Mouse (Mus musculus): ENCODE measurements around the gene Casp6. TPM values are rescaled to one million over a fixed set of nuclear protein-coding genes. Genes with fewer than 3 reads are reported as not detected.

The Casp6 gene
- polyA plus RNA-seq, 1 experiment from 2014 or later = 119 TPM

DNA sequence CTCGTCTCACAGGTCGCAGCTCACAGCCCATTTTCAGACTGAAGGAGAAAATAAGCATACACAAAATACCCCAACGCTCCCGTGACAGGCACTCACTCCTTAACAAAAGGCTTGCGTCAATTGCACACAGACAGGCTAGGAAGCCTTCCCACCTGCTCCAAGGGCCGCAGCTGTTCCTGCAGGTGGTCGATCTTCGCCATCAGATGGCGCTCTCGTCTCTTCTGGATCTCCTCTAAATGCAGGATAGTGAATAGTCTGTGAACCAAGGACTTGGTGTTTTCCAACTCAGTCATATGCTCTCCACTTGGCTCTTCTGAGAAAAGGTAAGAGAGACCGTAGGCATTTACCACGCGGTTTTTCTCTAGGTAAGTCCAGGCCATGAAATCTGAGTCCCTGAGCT lies 17.2 kb downstream of the Casp6 start:
- DNase-seq (ENCODE audit: low spot score) = peak; percentile 73

DNA sequence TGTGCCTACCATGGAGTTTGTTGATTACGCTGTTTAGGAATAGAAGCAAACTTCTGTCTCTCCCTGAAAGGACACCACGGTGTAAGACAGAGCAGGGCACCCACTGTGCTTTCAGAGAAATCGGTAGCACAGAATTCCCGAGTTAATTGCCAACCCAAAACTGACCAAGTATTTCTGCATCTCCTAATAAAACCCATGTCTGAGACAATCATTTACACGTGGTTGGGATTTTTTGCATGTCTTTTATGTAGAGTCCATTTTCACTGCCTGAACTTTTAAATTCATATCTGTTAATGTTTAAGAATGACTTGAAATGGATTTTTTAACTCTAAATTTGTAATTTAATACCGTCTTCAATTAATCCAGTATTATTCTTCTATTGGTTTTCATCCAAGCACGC lies 22.4 kb downstream of the Casp6 start:
- no peak for DNase-seq (ENCODE audit: low spot score)

DNA sequence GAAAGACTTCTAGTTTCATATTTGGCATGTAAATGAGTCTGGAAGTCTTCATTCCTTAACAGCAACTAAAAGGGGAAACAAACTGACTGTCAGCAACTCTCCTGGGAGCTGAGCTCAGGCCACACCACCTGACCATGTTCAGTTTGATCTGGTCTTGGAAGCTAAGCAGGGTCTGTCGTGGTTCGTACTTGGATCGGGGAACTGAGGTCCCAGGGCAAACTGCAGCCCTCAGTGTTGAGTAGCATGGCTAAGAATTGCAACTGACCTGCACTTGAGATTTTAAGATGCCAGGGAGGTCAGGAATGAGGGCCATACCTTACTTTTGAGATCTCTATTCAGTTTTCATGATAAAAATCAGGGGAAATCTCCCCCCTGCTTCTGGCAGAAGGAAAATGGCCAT lies 24.6 kb downstream of the Casp6 start:
- no peak for DNase-seq (ENCODE audit: low spot score)

DNA sequence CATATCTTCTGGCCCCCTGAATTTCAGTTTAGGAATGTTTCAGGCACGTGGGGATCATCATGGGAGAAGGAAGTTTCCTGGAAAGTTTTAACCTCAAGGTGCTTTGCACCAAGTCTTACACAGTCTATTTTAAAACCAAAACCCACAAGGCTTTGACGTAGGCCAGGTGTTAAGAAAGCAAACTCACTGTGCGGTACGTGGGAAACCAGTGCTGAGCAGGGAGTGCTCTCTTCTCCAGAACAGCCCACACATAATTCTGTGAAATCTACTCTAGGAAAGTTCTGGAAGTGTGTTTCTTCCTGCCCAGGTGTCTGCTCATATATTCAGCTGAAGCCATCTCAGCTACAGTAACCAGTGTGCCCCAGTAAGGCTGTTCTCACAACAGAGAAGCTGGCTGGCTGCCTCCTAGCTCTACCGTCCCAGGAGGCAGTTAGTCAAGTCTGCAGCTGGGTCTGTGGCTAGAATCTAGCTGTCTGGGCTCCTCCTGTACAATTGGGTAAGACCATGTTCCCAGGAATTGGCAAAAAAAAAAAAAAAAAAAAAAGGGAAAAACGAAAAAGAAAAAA lies 29.1 kb downstream of the Casp6 start:
- peak; percentile 45 for DNase-seq (ENCODE audit: low spot score)

DNA sequence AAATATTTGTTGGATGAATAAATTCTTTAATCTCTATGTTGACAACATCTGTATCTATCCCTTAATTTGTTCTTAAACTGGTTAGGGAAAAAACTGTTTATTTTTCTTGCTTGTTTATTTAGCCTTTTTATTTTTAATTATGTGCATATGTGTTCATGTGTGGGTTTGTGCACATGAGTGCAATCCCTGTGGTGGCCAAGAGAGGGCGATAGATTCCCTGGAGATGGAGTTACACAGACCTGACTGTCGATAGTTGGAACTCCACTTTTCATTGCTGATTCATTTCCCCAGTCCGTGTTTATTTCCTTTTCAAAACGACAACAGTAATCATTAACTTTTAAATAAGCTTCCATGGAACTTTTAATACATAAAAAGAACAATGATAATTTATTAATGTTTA lies 31.2 kb downstream of the Casp6 start:
- DNase-seq (ENCODE audit: low spot score) = peak; percentile 37

DNA sequence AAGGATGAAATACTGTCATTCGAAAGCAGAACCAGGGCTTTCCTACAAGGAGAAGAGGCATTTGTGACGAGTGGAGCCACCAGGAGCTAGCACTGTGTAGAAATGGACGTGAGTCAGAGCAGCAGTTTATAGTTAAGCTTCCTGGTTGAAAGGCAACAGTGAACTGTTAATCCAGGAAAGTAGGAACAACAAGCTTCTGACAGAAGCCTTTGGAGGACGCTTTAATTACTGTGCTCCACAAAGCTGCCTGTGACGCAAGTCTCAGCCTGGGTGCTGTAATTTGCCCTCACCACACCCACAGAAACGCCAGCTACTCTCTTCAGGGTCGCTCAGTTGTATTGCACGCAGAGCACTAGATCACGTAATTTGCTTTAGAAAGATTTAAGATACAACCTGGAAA lies 35.3 kb downstream of the Casp6 start:
- DNase-seq (ENCODE audit: low spot score) = no peak

DNA sequence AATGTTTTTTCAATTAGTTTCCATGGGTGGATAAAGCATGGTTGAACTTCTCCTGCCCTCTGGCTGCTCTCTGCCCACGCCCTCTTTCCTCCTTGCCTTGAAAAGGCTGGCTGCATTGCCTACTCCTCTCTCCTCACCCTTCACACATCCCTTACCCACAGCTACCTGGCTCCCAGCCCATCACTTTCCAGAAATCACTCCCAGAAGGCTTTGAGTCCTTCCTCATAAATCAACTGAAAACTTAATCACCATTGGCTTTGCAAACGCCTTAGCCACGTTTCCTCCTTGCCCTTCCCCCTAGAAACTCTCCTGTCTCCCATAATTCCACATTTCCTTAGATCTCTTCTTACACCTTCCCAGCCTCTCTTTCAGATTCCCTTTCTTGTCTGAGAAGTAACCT lies 36.6 kb downstream of the Casp6 start:
- no peak for DNase-seq (ENCODE audit: low spot score)

DNA sequence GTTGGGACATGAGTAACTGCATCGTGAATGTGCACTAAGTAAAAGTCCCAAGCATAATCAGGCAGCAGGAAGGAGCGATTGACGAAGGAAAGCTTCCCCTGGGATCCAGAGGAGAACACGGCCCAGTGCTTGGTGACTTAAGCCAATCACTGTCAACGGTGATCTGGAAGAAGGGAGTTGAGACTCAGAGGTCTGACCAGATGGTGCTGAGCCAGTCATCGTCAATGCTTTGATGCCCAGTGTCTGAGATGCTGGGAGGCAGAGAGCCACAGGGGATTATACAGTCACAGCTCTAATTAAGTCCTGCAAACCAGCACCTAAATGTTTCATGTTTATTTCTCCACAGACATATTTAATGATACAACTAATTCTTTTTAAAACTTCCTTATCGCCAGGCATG lies 37.8 kb downstream of the Casp6 start:
- DNase-seq (ENCODE audit: low spot score) = no peak

DNA sequence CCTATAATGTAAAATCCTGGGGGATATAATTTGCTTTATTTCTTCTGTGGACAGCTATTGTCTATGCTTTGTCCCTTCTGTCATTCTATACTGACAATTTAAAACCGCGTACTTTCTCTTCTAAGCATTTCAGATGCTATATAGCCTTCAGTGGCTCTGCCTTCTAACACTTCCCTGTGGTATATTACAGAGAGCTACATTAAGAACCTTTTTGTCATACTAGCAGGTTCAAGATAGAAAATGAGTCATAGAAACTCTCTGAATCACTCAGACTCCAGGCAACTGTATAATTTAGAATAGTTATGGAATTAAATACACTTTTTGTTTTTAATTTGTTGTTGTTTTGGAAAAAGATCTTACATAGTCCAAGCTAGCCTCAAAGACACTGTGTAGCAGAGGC lies 39.6 kb downstream of the Casp6 start:
- DNase-seq (ENCODE audit: low spot score) = no peak

DNA sequence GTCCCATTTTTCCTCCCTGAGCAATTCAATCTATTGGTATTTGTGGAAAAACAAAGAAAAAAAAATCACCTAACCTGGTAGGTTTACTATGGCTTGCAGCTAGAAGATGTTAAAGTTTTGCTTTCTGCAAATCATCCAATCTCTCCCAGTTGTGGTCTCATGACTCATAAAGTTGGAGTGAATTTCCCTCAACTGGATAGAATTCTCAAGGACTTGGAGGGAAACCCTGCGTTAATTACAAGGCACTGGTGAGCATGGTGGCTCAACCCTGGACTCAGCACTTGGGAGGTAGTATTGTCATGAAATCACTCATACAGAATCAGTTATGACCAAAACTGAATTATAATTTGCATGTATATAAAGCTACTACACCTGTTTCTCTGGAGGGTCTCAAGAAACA lies 40.1 kb downstream of the Casp6 start:
- no peak for DNase-seq (ENCODE audit: low spot score)

DNA sequence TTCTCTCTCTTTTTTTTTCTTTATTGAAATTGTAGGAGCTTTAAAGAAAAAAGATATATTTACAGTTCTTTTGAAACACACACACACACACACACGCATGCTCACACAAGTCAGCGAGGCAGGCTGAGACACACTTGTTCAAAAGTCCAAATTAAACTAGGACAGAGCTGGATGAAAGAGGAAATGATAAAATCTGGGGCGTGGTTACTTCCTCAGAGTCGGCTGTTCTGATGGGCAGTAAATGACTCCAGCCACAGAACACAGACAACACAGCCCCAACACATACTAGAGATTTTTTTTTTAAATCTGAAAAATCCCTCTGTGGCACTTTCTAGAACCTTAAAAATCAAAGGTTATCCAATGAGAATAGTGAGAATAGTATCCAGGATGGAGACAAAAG lies 42.6 kb downstream of the Casp6 start:
- DNase-seq (ENCODE audit: low spot score) = no peak

DNA sequence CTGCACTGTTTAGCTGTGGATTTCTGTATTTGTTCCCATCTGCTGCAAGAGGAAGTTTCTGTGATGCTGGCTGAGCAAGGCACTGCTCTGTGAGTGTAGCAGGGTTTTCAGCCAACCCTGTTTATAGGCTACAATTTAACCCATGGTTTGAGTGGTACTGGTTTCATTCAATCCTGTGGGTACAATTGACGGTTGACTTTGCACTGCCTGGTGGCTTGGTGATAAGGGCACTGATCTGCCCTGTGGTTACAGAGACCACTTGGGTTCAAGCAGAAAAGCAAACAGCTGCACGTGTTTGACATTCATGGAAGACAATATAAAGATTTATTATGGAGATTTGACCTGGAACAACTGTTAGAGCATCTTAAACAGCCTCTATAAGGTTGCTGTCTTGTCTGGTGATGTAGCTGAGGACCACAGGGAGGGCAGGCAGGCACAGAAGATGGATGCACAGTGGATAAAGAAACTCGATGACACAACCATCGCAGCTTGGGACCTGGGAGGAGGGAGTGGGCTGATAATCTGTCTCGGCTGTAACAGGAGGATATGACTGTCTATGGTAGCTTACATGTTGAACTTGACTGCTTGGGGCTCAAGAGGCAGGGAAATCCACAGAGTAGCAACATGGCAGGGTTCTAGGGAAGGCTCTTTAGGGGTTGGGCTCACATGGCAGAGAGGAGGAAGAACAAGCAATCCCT lies 45.1 kb downstream of the Casp6 start:
- no peak for DNase-seq (ENCODE audit: low spot score)

DNA sequence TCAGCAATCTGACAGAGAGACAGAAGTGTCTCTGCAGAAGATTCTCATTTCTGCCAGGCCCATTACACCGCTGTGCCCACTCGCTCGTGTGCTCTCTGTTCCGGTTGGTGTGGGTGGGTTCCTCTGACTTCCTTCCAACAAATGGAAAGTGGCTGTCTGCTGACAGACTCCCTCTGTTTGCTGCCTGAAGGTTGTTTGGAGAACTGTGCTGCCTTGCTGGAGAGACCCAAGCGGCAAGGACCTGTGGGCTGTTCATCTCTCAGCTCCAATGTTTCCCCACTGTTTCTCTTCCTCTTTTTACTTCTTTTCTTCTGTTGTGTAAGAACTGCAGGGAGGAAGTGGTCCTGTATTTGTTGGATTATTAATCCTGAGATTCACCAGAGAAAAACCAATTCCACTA lies 47.1 kb downstream of the Casp6 start:
- DNase-seq (ENCODE audit: low spot score) = no peak

DNA sequence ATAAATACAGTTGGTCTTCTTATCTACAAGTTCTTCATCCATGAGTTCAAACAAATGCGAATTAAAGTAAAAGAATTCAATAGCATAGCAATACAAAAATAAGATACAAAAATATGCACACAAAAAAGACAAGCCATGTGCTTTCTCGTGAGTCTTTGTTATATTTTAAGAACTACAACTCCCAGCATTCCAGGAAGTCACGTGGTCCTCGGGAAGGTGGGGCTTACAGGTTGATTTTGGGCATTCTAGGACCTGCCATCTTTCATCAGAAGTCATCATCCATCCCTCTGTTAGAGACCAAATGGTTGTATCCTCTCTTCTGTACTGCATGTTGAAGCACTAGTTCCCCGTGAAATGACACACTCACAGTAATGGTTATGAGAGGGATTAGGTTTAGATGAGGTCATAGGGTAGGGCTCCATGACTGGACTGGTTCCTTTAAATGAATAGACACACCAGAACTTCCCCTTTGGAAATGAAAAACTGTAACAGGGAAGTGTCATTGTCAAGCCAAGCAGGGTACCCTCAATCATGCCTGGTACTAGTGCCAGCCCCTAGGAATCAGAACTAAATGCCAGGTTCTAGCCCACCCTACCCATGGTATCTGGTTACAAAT lies 48.0 kb downstream of the Casp6 start:
- no peak for DNase-seq (ENCODE audit: low spot score)

DNA sequence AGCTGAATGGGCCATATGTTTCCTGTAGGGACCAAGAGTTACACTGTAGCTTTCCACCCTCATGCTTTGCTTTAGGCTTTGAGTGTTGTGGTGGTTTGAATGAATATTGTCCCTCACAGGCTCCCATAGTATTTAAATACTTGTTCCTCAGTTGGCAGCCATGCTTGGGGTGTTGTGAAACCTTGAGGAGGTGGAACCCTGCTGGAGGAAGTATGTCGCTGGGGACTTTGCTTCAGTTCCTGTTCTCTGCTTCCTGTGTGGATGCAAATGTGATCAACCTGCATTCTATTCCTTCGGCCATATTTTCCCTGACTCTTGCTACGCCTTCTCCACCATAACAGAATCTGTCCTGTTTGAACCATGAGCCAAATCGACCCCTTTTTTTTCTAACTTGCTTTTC lies 52.1 kb downstream of the Casp6 start:
- DNase-seq (ENCODE audit: low spot score) = no peak

DNA sequence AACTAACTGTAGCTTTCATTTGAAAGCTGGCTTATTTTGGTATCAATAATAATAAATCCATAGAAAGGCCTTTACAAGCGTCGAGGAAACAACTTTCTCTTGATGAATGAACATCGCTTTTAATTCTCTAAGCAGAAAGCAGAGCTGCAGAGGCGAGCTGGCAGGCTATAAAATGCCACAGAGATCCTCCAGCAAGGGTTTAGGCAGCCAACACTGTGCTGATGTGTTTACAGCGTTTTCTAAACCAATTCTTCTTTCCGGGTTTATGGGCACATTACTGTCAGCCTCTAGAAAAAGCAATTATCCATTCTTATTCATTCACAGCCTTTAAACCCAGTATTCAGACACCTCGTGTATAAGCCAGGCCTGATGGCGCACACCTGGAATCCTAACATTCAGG lies 61.3 kb downstream of the Casp6 start:
- no peak for DNase-seq (ENCODE audit: low spot score)

Other genes starting within 250 kb of the Casp6 start
- 0.87 and 0.95 TPM in 2 replicates for gene Egf, start 146.1 kb upstream of the Casp6 start, polyA plus RNA-seq (2015; fragmentation: Nextera tagmentation; extraction: Ambion mirVana)
- not detected in 2 replicates for gene Lrit3, start 97.4 kb upstream of the Casp6 start, polyA plus RNA-seq (2015; fragmentation: Nextera tagmentation; extraction: Ambion mirVana)
- gene Rrh, start 78.8 kb upstream of the Casp6 start, polyA plus RNA-seq (2015; fragmentation: Nextera tagmentation; extraction: Ambion mirVana) = not detected in 2 replicates
- 63.9 and 65.8 TPM in 2 replicates for gene Gar1, start 70.0 kb upstream of the Casp6 start, polyA plus RNA-seq (2015; fragmentation: Nextera tagmentation; extraction: Ambion mirVana)
- 0.13 and 0.18 TPM in 2 replicates for gene Cfi, start 65.5 kb upstream of the Casp6 start, polyA plus RNA-seq (2015; fragmentation: Nextera tagmentation; extraction: Ambion mirVana)
- 71.7 and 77.5 TPM in 2 replicates for gene Pla2g12a, start 22.8 kb upstream of the Casp6 start, polyA plus RNA-seq (2015; fragmentation: Nextera tagmentation; extraction: Ambion mirVana)
- 28.3 and 29.9 TPM in 2 replicates for gene Mcub, start 68.8 kb downstream of the Casp6 start, polyA plus RNA-seq (2015; fragmentation: Nextera tagmentation; extraction: Ambion mirVana)
- 24.0 and 26.2 TPM in 2 replicates for gene Sec24b, start 160.1 kb downstream of the Casp6 start, polyA plus RNA-seq (2015; fragmentation: Nextera tagmentation; extraction: Ambion mirVana)
- 0.22 and 0.31 TPM in 2 replicates for gene Col25a1, start 230.1 kb downstream of the Casp6 start, polyA plus RNA-seq (2015; fragmentation: Nextera tagmentation; extraction: Ambion mirVana)